Mouse (Mus musculus): ENCODE results near the gene Gad1. TPM values are rescaled to one million over a fixed set of nuclear protein-coding genes. Genes with fewer than 3 reads are reported as not detected.

Gad1 gene
- total RNA-seq, 1 experiment from 2014 or later = 0.89 TPM

- no peak for DNase-seq
These were observed 75.5 kb downstream of the Gad1 start for GRCm38 (mm10) chr2:70628397-70628796.

- DNase-seq = peak; percentile 51
These were observed 76.5 kb downstream of the Gad1 start for GRCm38 (mm10) chr2:70629339-70629761.

GRCm38 (mm10) chr2:70629921-70630320 is 77.0 kb downstream of the Gad1 start:
- no peak for DNase-seq

- DNase-seq = no peak
These were observed 78.4 kb downstream of the Gad1 start for GRCm38 (mm10) chr2:70631321-70631720.

- DNase-seq = no peak
These were observed 79.5 kb downstream of the Gad1 start for GRCm38 (mm10) chr2:70632412-70632811.

- DNase-seq = no peak
These were observed 81.3 kb downstream of the Gad1 start for GRCm38 (mm10) chr2:70634028-70634690.

- no peak for DNase-seq
These were observed 88.1 kb downstream of the Gad1 start for GRCm38 (mm10) chr2:70640968-70641367.

GRCm38 (mm10) chr2:70642971-70643565 is 90.2 kb downstream of the Gad1 start:
- no peak for DNase-seq

- no peak for DNase-seq
These were observed 92.5 kb downstream of the Gad1 start for GRCm38 (mm10) chr2:70645266-70645780.

GRCm38 (mm10) chr2:70647681-70648080 is 94.8 kb downstream of the Gad1 start:
- no peak for DNase-seq

- DNase-seq = no peak
These were observed 95.4 kb downstream of the Gad1 start for GRCm38 (mm10) chr2:70648271-70648670.

GRCm38 (mm10) chr2:70649471-70649870 is 96.6 kb downstream of the Gad1 start:
- no peak for DNase-seq

Other genes with a start within 250 kb of the Gad1 start
- gene Sp5, start 78.1 kb upstream of the Gad1 start, total RNA-seq (2021) = 2.0 and 3.5 TPM in 2 replicates
- 0.45 TPM in 1 of 2 replicates, not detected in the other for gene Erich2, start 44.3 kb upstream of the Gad1 start, total RNA-seq (2021)
- gene Gorasp2, start 108.5 kb downstream of the Gad1 start, total RNA-seq (2021) = 97.4 and 103 TPM in 2 replicates
- gene Gm26558, start 109.0 kb downstream of the Gad1 start, total RNA-seq (2021) = not detected in 2 replicates